Mouse (Mus musculus) brain, embryonic 18.5 days (tissue): ENCODE results near the gene Aldh1b1.

Experiments
- DNase-seq: peaks from one replicate; pipeline ENCODE4 v3.0.0-alpha.2; 2012; ENCODE audit warnings: low read depth, low spot score

Aldh1b1 gene

DNA sequence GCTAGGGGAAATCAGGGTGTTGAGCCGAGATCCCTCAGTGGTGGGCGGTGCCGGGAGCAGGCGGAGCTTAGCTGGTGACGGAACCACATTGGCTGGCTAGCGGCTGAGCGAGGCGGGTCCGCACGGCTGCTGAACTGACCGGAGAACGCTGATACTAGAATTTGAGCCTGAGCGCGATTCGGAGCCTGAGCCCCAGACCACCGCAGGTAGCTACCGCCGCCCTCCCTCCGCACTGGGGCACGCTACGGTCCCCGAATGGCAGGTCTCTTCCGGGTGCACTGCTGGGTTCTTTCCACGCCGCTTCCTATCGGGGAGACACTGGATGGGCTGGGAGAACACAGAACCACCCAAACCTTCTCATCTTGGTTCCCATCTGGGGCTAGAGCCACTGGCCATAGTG is at the start of gene Aldh1b1:
Gene Aldh1b1 (plus strand): TSS at position 59 of the 400 bp plus-strand sequence.
- no peak for DNase-seq

DNA sequence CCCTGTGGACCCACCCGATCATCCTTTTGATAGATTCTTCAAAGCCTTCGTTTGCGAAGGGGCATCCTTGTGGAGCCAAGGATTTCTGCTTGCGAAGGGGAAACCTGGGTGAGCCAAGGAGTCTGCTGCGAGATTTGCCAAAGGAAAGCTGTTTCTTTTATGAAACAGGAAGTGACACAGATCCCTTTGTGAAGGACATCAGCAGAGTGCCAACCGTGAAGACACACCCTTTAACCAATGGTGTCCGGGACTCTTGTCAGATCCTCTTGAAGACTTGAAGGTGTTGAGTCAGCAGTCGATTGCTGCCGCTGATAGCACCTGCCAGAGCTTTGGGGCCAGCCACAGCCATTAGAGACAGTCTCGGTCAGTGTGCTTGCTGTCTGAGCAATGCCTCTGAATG is 49.4 kb upstream of the Aldh1b1 start:
- no peak for DNase-seq

DNA sequence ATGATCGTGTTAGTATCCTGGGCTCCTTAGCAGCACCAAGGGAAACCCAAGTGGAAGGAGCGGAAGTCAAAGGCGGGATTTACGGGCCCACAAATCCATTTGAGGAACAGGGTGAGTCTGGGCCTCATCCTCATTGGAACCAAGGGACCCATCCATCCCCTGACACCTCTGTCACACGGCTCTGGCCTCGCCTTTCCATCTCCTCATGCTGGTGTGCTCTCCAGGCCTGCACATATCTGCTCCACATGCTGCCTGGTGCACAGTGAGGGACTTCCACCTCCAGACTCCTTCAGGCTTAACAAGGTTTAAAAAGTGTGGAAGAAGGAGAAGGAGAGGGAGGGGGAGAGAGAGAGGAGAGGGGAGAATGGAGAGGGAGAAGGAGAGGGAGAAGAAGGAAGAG is 48.3 kb upstream of the Aldh1b1 start:
- no peak for DNase-seq

DNA sequence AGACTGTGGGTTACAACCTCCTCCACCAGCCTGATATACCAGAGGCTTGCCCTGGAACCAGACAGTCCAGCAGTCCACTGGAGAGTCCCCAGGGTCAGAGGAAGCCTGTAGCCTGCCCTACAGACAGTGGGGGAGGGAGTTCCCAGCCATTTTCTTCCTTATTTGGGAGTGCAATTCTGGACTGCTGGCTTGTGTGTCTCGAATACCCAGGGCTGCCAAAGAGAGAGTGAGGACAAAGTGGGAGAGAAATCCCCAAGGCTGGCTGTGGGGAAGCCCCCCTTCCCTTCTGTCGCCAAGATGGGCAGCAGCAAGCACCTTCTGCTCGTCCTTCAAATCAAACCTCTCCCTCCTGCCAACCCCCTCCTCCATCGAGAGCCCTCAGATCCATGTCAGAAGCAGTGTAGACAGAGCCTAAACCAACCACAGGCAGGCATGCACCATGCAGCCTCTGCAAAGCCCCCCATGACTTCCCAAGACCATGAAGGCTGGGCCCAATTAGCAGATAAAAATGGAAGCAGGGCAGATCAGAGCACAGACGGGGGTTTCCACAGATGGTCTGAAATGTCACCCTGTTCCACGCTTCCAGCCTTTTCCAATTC is 45.5 kb upstream of the Aldh1b1 start:
- DNase-seq: no peak

DNA sequence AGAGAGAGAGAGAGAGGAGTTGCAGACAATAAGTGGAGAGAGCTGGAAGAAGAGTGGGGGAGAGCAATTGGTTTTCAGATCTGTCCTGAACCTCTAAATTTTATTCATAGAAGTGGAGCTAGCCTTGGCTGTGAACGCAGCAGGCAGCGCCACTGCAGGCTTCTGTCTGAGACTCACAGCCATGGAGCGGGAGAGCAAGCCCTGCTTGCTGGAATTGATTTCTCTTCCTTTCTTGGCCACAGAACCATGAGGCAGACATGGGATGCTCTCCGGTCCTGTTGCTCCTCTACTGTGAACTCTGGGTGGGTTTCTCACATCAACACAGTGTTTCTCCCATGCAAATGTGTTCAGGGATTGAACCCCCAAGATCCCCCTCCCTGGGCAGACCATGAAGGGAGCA is 44.7 kb upstream of the Aldh1b1 start:
- no peak for DNase-seq

DNA sequence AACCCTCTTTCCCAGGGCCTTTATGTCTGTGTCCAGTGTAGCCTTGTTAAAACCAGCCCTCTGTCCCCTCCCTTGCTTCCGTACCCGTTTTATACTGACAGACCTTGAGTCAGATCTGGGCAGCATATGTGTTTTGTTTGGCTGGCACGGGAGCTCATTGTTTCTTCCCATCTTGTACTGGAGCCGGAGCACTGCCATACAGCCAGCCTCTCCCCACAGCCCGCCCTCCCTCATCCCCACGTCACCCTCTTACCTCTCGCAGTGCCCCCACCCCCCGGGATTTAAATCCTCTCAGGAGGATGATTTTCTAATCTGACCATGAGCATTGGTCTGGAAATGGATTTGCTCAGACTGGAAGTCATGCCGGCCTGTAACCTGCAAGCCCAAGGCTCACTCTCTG is 43.7 kb upstream of the Aldh1b1 start:
- DNase-seq: no peak

DNA sequence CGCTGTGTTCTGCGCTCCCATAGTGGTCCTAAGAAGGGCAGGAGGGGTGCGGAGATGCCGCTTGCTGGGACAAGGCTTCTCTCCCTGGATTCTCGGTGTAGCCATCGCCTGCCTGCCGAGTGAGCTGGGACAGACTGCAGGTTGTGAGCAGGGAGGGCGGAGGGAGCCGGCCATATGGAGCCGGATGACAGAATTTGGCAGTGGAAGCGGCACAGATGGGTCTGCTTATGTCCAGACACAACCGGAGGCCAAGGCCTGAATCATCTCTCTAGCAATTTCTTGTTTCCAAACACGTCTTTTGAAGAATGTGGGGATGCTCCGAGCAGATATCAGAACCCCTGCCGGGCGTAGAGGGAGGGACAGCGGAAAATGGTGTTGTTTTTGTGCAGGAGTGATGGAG is 42.9 kb upstream of the Aldh1b1 start:
- no peak for DNase-seq

DNA sequence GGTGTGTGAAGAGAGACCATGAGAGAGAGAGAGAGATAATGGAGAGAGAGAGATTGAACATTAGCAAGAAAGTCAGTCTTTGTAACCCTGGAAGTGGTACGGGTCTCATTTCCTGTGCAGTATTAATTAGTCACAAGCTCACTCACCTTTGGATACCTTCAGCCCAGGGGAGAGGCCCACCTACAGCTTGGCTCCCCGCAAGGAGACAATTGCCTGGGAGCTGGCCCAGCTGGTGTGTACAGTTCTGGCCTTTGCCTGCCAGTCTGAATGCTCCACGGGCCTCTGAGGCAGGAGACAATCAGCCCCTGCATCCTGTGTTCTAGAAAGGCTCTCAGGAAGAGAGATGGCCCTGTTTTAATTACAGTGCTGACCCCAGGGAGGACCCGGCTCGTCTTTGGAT is 40.9 kb upstream of the Aldh1b1 start:
- no peak for DNase-seq

DNA sequence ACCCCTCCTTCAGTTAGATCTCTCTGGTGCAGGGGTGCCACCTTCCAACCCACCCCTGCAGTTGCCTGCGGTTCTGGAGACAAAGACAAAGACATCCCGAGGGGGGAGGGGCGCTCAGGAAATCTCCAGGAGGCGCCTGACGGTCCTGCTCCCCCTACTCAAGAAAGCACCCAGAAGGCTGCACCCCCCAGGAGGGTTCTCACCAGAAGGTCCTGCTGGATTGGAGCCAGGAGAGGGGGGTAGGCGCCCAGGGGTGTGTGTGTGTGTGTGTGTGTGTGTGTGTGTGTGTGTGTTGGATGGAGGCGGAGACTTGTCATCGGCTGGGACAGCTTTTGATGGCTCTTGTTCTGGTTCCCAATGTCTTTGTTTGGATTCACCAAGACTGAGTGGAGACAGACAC is 39.4 kb upstream of the Aldh1b1 start:
- DNase-seq: no peak

DNA sequence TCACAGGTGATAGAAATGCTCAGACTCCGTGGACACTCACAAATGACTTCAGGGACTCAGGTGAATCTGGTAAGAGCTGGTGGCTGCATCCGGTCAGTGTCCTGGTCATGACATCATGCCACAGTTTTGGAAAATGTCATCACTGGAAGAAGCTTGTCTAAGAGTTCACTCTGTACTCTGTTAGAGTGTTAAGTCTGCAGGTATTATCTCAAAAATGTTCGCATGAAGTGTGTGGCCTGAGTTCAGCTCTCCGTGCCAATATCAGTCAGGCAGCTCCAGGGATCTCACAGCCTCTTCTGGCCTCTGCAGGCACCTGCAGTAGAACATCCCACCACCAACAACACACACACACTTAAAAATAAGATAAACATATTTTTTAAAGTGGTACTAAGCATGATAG is 36.2 kb upstream of the Aldh1b1 start:
- DNase-seq: no peak

DNA sequence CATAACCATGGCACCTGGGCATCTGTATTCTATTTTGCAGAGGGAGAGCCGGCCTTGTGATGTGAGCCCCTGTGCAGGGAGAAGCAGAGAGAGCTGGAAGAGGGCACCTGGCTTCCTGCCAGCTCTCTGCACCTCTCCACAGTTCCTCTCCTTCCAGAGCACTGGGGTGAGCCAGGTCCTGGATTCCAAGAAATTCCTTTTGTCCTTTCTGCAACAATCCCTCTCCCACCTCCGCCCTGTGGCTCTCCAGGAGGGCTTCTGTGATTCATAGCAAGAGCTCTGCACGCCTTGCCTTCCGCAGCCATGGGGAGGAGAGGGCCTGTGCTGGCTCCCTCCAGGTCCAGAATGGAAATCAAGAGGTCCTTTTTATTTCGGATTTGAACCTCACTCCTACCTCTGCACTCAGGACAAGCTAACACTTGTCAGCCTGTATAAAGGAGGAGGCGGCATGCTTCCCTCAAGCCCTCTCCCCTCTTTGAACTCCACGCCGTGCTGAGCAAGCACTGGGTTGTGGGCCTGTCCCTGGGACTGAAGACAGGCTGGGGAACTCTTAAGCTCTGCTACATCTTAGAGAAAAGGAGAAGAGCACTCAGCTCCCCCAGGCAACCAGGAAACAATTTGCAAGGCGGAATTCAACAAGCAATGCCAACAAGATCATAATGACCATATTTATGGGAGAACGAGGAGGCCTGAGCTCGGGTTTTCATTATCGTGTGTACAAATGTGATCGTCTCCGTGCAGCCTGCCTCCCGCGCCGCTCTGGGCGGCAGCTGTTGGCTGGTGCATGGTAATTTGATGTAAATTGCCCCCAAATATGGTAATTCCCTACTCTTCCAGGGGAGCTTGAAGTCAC is 35.3 kb upstream of the Aldh1b1 start:
- DNase-seq: no peak

DNA sequence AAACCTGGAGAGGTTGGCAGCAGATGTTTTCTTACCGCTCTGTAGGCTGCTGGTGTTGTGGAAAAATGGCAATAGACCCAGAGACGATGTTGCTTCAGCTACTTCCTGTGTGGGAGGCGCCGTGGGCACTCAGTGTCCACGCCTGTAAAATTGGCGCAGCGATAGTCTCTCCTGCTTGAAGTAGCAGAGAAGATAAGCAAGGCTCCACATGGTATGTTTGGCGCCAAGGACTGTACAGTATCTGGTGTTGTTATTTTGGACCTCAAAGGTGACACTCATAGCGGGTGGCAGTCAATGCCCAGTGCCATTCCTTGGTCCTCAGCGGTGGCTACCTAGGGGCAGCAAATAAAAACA is 34.7 kb upstream of the Aldh1b1 start:
- no peak for DNase-seq

DNA sequence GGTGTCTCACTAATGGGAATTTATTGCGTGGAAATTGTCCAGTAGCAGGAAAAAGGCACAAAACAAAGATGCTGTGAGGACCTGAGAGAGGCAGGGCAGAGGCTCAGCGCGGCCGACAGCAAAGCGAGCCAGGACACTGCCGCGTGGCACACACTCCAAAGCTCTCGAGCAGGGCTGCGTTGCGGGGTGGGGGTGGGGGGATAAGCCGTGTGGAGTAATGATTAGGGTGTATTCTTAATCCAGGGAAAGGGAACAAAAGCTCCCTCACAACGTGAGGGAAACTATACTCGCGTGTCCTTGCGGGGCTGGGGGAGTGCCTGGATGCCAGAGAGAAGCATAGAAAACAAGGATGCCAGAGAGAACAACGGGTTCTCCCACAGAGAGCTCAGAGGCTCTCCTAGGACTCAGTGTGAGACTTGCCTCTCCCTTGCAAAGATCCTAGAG is 33.7 kb upstream of the Aldh1b1 start:
- no peak for DNase-seq

DNA sequence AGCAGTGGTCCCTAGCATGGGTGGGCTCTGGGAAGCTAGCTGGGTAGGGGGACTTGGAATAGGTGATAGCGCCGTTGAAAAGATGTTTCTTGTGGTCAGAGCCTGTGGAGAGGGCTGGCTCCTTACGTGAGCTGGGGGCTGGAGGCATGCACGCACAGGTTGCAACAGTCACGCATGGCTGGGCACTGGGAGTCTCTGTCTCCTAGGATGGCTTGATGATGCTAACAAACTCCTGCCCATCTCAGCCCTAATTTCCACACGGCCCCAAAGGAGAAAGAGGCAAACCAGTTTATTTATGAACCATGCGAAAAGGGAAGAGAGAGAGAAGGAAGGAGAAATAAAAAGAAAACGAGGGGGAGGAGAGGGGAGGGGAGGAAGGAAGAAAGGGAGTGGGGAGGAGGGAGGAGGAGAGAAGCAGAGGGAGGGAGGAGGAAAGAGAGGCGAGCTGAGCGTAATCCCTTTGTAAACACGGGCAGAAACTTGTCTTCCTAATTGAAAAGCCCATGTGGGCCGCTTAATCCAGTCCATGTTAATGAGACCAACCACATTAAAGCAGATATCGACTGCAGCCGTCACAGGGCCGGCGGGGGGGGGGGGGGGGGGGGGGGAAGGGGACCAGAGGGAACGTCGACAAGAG is 33.1 kb upstream of the Aldh1b1 start:
- no peak for DNase-seq

DNA sequence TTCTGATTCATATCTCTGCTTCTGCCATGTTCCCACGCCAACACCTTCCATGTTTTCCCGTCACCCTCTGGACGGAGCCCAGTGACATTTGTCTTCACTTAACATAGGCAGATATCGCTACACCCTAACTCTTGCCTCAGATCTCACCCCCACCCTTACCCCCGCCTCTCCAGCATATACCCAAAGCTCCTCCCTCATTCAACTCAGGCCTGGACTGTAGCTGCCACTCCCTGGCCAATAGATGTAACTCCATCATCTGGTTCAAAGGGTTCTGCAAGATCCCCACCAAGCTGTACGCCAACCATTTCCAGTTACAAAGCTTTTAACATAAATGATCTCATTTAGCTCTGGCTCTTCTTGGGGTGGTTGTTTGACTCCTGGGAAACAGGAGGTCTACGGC is 32.0 kb upstream of the Aldh1b1 start:
- no peak for DNase-seq

DNA sequence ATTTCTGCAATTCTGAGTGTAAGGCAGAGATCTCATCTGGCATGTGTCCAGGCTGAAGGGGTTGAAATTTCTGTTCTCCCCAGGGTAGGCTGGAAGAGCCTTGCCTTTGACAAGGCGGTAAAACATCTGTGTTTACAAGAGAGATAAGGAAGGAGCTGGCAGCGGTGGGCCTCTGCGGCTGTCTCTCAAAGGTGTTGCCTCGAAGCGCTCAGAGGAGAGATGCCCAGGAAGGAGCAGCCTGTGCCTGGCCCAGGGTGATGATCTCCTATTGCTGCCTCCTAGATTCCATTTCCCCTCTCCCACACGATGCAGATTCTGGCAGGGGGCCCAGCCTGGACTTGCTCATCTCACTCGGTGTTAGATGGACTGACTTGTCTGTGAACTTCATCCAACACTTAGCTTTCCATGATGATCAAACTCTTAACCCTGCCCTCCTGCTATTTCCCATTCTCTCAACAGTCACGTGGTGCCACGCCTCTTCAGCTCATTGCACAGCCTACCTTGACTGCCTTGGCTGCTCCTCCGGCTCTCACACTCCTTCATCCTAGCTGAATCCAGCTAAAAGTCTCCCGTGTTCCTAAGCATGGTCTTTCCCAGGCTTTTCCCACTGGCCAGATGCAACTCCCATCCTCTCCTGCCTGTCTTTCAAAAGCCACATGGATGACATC is 30.8 kb upstream of the Aldh1b1 start:
- DNase-seq: no peak

DNA sequence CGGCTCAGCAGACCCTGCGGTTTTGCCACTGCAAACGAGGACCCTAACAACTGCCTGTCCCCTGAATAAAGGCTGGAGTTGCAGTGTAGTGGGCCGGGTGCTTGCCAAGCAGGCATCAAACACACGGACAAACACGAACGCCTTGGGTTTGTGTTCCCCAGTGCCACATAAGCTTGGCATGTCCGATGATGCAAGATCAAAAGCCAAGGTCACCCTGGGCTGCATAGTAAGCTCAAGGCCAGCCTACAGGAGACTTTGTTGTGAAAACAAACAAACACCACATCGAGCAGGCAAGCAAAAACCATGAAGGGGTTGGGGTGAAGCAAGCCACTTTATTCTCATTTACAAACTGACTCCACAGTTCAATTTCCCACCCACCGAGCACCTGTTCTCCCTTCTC is 29.7 kb upstream of the Aldh1b1 start:
- DNase-seq: no peak

DNA sequence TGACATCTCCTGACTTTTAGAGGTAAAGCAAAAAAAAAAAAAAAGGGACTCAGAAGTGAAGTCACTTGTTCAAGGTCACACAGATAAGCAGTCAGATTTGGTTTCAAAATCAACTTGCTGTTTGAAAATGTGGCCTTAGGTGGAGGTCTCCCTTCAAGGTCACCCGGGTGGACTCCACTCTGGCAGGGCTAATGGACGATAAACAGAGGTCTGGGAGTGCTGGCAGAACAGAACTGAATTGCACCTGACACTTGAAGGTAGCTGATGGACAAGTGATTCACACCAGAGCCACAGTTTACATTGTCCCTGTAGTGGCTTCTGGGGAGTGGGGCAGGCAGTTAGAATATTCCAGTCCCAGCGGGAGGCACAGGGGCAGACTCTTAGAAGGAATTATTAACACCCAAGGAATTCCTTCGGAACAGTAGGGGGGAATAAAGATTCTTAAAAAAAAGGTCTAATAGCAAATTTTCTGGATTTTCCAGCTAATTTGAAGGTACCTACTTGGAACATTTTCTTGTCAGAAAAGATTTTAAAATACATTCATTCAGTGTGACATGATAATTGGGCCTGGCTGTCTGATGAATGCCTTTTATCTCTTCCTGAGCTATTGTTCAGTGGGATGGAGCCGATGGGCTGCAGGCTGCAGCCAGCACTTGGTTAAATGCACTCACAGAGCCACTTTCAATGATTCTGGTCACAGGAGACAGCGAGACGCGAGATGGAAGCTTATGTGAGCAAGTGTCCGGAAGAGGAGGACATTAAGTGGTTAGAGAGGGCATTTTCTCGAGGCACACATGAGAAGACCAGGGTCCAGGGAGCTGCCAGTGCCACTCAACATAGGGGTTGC is 28.8 kb upstream of the Aldh1b1 start:
- DNase-seq: no peak

DNA sequence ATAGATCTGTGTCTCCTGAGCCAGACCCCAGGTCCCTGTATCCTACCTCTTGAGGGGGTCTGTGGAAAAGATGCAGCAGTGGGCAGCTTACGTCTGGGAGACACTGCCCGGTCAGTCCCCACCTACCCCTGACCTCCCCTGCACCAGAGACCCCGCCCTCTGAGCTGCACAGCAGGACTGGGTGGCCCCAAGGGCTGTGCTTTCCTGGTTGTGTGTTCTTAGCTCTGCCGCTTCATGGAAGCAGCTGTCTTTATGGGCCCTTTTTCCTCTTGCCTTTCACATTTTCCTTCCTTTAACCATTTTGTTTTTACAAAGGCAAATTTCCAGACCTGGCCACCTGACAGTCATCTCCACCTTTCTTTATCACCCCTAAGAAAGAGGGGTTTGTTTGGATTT is 28.2 kb upstream of the Aldh1b1 start:
- no peak for DNase-seq

DNA sequence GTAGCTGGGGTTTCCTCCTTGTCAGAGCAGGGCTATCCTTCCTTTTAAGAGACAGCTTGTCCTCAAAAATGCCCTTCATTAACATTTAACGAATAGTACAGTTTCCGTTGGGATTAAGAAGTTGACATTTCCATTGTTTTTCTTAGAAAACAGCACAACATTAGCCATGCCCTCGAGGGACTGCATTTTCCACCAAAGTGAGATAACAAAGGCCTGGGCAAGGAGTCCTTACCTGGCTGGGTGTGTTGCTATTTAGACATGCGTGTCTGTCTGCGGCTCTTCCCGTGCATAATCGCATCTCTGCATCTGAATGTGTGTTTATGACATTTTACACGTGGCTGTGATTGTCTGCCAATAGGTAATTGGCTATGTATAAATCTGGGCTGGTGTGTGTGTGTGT is 27.6 kb upstream of the Aldh1b1 start:
- no peak for DNase-seq

DNA sequence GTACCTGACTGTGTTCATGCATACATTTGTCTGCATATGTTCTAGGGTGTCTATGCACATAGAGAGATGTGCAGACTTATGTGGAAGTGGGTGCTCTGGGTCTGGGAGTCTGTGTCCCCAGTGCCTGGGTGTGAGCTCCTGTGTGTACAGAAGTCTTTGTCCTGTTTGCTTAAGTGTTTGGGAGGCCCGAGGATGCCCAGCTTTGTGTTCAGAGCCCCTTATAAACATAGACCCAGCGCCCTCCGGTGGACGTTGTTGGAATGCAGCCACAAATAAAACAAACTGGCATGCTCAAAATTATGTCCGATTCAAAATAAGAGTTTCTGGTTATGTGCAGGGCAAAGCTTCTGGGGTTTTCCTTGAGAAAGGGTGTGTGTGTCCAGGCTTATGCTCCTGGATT is 27.2 kb upstream of the Aldh1b1 start:
- DNase-seq: no peak

DNA sequence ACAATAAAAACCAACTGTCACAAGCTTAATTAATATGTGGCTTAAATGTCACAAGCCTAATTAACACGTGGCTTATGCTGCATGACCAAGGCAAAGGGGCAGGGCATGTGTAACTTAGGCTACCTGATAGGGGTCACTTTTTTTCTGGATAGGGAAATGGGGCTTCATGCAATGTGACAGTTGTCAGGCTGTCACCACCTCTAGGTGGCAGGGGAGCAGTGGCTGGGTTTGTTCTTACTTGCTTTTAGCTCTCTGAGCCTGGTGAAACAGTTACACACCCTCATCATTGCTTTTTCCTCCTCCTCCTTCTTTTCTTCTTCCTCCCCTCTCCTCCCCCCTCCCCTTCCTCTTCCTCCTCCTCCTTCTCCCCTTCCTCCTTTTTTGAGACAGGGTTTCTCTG is 15.2 kb upstream of the Aldh1b1 start:
- no peak for DNase-seq
